Mouse (Mus musculus) layer of hippocampus, adult 9-11 months (tissue): ENCODE data around the gene Vdac1.

Experiments used
- DNase-seq: peaks from one replicate; pipeline ENCODE4 v3.0.0; 2022

Vdac1 gene

DNA sequence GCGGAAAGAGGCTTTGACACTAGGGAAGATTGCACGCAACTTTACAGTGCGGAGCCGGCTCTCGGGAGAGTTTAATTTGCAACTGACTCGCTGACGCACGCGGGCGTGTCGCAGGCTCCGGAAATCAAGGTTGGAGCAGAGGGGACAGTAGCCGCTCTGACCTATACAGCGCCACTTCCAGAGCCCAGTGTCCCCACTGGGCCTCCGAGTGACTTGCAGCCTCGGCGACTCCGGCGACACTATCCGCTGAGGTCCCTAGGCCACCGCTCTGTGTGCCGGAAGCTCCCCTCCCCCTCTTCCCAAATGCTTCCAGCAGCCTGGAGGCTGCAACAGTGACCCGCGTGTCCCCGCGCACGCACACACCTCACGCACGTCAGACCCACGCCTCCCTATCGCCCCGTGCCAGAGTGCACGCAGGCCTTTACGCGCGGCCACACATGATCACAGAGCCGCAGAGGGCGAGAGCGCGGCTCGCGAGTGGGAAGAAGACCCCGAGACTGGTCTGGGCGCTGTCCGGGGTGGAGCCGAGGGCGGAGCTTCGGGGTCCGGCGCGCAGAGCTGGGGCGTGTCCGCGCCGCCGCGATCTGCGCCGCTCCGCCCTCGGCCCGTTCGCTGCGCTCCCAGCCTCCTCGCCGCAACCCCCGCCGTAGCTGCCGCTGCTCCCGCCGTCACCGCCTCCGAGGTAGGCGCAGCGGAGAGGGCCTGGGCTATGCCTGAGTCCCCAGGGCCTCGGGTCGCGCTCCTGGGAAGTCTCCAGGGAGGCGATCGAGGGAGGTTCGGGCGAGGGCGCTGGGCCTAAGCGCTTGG, at the start of gene Vdac1:
Vdac1 (plus strand) TSS at position 390 of the 807 bp plus-strand sequence.
- peak; percentile 90 for DNase-seq

DNA sequence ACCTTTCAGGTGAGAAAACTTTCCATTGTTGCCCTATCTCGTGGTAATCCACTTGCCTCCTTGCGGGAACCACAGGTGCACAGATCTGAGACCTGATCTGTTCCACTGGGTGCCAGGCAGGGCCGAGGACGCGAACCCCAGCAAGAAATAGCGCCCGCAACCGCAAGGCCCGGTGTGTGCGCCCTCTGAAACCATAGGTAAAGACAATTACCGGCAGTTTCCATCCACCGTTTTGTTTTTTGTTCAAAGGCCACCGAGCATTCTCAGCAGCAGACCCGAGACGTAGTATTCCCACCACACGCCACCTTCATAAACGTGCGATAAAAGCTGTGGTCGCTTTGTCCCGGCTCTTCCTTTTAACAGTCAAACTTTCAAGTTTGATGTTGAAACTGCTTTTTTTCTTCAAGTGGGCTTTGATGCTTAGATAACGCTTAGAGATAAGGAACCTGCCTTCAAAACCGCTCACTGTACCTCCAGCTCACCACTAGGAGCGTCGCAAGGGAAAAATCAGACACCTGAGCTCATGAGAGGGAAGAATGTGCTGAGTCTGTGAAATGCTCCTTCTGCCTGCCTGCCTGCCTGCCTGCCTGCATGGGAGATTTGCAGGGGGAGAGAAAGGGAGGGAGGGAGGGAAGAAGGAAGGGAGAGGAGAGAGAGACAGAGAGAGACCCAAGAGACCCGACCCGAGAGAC, 46.4 kb upstream of the Vdac1 start:
- DNase-seq = no peak

DNA sequence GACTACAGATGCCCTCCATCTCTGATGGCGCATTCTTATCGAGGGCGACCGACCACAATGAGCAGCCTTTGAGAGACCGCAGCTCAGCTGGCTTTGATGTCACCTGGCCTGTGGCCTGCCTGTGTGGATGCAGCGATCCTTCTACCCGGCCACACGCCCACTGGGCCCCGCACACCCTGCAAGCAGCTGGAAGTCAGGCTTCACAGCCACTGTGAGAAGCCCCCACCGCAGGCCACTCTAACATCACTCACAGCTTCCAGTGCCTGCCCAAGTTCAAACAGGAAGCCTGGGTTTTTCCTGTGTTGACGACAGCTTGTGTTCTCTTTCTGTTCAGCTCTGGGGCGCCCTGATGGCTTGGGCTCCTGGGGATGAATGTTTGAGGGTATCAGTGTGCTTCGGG, 42.2 kb upstream of the Vdac1 start:
- DNase-seq = no peak

DNA sequence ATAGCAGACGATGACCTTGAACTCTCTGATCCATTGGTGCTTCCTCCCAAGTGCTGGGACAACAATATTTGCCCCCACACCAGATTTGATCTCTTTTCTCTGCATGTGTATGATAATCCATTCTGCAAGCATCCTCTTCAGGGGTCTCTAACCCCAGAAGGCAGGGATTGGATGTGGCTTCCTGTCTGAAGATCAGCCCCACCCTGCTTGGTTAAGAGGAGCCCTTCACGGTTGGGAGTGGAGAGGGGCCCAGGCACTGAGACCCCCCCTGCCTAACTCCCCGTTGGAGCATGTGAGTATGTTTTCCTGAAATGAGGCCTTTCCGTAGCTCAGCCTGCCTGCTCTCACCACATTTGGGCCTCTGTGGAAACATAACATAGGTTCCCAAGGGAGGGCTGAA, 41.0 kb upstream of the Vdac1 start:
- no peak for DNase-seq

DNA sequence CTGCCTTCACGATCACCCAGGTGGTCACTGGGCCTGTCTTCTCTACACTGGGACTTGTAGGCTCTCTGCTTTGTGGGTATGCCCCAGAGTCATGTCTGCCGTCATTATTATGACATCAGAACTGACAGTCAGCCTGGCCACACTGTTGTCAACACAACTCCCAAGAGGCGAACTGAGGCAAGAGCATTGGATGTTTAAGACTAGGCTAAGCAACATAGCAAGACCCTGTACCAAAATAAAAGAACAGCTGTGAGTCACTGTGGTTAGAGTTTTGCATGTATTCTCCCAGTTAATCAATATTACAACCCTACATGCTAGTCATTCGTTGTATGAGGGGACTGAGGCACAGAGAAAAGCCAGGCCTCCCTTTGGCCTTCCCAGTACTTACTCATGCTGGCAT, 40.1 kb upstream of the Vdac1 start:
- DNase-seq = no peak

DNA sequence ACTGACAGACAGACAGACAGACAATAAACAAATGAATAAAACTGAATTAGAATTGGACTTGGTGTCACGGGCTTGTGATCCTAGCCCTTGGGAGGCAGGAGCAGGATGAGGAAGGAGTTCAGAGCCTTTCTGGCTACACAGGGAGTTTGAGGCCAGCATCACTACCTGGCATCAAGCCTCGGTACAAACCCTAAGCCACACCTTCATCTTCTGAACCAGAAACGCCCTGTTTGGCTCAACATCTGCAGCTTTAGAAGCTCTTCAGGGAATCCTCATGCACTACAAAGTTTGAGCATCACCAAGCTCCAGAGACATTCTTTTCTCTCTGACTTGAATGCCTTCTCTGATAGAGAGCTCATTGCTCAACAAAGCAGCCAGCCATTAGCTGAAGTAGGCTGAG, 39.1 kb upstream of the Vdac1 start:
- no peak for DNase-seq

DNA sequence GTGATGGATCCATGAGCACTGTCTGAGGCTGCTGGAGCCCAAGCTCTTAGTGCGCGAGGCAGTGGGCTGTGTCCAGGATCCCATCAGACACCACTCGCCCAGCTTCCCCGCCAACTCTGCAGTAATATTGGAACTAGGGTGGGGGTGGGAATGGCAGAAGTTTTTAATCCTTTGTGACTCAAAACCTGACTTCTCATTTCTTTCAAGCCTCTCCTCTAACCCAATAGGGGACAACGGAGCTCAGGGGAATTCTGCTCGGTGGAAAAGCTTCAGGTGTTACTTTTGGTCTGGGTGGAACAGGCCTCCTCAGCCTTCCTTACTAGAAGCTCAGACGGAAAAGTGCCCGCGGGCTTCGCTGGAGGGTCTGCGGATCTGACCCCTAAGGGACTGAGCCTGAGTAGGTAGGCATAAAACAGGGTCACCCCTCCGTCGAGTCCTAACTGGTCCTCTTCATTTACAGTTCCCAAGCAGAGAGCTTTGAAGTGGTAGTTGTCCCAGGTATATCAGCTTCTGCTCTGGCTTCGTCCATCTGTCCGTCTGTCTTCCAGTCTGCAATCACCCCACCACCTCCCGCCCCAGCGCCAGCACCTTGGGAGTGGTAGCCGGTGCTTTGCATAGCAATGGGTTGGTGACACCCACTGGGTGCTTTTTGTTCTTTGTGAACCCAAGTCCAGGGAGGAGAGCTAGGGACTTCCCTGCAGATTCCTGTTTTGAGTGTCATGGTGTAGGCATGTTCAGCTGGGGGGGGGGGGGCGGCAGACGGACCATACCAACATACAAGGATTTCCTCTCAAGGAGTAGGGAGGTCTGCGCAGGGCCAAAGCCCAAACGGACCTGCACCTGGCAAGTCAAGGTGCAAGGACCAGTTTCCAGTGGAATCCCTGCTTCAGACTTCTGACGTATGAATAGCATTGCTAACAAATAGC, 36.0 kb upstream of the Vdac1 start:
- no peak for DNase-seq

DNA sequence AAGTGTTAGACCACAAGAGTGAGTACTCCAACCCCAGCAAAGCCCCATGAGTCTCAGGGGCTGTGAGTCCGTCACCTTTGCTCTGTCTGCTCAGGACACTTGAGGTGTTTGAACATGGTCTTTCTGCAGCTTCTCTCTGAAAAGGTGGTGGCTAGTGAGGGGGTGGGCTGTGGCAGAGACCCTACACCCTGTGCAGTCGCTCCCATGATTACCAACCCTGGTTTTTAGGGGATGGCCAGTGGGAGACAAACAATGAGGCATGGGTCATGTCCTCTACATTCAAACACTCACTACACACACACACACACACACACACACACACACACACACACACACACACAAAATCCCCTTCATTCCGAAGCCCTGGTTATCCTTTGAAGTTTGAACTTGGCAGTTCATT, 33.3 kb upstream of the Vdac1 start:
- no peak for DNase-seq

DNA sequence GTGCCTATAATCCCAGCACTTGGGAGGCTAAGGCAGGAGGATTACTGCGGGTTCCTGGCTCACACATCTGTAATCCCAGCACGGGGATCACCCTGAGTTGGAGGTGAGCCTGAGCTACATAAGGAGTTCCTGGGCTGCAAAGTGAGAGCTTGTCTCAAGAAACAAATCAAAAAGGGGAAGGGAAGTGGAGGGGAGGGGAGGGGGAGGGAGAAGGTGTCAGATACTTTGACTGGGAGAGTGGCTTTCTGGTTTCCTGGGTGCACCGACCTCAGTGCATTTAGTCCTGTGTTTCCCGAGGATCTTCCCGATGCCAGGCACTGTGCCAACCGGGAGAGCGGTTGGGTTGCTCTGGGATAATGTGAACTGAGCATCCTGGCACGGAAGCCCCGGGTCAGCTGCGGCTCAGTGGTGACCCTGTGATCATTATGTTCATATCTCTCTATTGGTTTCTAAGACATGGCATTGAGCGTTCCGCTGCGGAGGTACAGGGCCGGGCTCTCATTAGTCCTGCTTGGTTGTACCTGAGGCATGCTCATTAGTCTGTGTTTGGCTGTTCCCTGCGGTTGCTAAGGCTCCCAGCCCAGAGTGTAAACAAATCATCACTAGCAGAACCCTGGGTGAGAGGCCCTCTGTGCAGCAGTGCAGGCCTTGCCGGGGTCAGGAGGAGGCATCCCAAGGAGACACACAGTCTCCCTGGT, 28.1 kb upstream of the Vdac1 start:
- DNase-seq = peak; percentile 28

DNA sequence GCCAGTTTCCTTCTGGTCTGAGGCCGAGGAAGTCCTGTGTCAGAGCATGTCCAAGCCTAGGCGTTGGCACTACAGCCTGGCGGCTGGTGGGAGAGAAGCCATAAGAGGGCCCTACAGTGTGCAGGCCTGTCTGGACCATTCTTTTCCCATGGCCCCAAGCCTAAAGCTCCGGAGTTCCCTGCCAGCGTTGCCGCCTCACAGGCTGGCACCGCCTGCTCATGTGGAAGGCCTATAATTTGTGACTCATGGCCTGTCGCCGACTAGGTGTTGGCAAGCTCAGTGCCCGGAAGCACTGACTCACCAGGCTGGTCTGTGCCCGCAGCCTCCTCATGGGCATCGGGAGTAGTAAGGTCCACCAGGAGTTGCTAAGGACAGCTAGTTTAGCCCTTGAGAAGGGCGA, 27.0 kb upstream of the Vdac1 start:
- DNase-seq = peak; percentile 75

DNA sequence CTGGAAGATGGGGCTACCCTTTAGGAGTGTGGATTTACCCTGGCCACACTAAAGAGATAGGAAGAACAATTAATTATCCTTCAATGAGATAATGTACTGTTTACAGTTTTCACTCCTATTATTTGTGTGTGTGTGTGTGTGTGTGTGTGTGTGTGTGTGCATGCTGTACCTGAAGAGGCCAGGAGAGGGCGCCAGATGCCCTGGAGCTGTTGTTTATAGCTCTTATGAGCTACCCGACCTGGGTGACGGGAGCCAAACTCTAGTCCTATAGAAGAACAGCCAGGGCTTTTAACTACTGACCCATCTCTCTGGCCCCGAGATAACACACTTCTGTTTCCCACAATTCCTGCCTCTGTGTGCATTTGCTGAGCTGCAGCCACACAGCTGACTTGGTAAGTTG, 25.4 kb upstream of the Vdac1 start:
- DNase-seq = no peak

DNA sequence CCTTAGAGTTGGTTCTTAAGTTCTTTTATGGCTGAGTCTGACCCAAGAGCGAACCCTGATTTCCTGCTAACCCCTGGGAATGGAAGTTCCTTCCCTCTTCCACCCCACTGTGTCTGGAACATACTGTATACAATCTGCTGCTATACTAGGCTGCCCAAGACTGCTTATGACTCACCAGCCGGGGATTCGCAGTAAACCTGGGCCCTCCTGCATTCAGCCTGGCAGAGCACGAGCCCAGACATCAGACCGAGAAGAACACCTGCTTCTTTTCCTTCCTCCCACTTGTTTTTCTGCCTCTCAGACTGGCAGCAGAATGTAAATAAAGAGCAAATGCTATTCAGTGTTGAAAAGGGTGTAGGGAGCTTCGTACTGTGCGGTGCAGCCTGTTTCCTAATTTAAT, 24.7 kb upstream of the Vdac1 start:
- peak; percentile 82 for DNase-seq

DNA sequence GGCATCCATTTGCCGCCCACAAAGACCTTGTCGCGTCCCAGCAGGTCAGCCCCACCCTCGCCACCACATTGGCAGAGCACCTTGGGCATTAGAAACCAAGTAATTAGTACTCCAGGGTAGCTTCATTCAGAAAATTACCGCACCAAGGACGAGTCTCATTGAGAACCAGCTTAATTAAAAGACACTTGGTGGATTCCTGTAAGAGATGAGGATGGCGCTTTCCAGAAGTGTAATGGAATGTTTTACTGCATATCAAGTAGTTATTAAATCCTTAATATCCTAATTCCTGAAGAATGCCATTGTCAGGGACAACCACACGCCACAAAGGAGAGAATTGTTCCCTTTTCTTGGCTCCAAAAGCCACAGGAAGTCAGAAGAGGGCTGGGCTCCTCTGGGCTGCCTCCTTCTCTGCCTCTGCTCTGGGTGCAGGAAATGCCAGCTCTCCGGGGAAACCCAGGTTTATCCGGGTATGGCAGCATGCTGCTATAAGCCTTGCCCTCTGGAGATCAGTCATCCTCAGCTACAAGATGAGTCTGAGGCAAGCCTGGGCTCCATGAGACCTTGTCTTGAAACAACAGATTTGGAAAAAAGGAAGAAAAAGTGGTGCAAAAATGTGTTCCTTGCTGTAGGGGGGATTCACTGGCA, 22.9 kb upstream of the Vdac1 start:
- DNase-seq = no peak

DNA sequence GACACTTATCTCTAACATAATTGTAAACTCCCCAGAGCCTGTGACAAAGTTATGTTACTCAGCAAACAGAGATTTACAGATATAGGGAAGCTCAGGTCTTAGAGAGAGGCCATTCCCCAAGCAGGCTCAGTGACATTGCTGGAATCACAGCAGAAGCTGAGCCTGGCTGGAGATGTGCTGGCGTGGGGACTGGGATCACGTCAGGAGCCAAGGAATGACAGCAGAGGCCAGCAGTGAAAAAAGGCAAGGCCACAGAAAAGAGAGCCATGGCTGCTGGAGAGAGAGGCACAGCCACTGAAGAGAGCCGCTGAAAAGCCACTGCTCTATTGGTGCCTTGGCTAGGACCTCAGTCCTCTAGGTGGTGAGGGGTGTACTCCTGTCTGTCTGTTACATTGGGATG, 22.3 kb upstream of the Vdac1 start:
- no peak for DNase-seq

DNA sequence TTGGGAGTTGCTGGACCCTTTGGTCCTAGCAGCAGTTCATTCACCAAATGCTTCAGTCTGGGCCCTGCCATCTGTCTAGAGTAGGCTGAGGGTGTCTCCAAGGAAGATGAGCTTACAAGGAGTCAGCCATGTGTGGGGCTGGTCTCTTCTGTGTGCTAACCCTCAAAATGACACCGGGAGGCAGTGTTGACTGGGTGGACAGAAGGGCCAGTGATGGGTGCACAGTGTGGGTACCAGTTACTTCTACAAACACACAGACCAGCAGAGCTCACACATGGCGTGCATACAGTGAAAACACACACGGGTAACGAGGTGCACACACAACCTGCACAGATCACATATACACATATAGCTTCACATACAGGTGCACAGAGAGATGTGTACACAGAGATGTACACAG, 21.6 kb upstream of the Vdac1 start:
- no peak for DNase-seq

DNA sequence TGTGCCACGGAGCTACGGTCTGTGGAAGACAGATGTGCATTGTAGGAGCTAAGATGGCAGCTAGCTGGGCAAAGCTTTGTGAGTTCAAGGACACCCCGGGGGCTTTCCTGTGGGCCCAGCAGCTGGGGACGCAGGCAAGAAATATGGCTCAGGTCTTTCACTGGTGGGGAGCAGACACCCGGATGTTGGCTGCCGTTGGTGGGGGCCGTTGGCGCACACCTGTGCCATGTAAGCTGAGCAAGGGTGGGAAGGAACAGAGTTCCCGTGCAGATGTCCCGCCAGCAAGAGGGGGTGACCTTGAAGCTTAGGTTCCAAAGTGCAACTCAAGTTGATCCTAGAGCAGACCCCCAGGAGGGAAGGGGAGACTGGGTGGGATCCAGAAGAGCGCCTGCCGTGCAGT, 21.1 kb upstream of the Vdac1 start:
- no peak for DNase-seq

DNA sequence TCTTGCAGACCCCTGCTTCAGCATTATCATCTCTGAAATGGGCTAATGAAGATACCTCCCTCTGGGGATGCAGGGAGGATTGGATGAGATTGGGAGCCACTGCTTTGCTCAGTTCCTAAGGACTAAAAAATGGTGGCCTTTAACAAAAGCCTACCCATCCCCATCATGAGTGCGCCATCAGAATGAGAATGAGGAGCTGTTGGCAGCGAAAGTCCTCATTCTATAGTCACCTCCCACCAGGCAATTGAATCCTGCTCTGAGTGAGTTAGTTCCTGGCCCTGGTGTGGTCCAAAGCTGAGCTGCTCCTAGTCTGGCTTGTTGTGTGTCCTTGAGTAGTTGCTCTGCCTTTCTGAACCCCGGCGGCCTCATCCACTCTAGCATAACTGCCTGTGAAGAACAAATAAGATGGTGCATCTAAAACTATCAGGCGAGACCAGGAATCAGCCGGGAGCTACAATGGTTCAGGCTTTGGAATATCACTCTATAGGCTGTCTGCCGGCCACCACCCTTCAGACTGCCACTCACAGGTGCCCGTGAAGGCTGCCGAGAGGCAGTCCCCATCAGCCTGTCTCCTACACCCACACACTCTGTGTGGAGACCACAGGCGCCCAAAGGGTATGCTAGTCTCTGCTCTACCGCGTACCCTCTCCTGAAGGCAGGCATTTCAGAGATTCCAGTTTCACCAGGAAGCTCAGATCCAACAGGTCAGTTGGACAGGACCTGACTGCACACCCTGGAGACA, 20.4 kb upstream of the Vdac1 start:
- no peak for DNase-seq

DNA sequence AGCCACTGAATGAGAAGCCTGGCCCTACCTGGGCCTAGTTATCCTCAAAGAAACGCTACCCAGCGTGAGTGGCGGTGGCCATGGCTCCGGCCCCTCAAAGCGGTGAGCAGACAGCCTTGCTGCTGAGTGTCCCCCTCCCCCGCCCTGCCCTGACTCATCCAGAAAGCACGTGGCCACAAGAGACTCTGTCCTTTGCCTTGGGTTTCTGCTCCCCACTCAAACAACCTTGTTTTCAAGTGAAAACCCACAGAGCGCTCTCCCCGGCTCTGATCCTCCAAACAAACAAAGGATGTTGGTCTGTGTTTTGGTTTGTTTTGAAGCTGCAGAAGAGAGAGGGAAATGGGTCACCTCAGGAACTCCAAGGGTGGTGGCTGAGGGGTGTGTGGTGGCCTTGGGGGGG, 19.7 kb upstream of the Vdac1 start:
- no peak for DNase-seq

DNA sequence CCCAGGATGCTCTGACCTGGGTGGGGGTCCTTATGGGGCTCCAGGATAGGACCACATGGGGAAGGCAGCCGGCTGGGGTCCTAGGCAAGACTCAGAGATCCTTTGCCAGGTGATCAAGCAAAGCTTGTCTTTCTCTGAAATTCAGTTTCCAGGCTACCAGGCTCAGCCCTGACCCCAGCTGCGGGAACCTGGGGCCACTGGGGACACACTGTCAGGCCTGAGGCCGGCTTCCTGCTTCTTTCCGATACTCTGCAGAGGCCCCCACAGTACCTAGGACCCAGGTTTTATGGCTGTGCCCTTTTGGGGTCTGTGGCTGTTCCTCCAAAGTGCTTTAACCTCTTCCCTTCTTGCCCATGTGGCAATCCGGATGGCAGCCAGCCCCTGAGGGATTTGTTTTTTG, 19.2 kb upstream of the Vdac1 start:
- DNase-seq = no peak

DNA sequence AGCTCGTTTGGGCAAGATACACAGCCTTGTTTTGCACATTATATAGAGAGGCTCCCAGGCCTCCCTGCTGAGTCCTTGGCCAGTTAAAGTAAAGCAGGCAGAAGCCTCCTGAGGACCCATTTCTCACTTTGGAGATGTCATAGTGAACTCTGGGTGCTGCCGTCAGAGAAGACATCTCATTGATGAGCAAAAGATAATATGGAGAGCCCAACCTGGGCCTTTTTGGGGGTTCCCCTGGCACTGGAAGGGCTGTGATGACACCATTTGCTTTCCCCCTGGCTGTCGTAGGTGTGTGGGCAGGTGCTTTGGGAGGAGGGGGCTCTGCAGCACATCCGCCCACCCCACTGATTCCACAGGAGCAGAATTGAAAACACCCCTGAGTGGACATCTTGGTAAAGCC, 18.4 kb upstream of the Vdac1 start:
- DNase-seq = no peak

DNA sequence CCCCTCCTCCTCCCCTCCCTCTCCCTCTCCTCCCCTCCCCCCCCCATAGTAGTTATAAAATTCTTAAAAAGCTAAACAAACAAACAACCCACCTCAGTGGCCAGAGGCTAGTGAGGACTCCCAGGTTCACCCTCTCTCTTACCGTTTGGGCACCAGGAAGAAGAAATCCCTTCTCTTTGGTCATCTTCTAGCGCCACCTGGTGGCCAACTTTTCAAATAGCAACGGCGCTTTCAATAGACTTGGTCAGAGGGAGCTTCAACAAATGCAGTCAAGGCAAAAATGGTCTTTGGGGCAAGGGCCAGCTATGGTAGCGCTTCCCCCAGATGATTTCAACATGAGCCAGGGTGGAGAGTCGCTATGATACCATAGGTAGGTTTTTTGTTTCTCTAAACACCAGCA, 17.5 kb upstream of the Vdac1 start:
- peak; percentile 56 for DNase-seq
